Mouse (Mus musculus): ENCODE results near the gene Gm28539.

The Gm28539 gene

GRCm38 (mm10) chr16:18836468-18837208 lies at the start of gene Gm28539, which contains the start of gene 2510002D24Rik:
Gm28539 (plus strand) TSS chr16:18836584.
2510002D24Rik (plus strand) TSS chr16:18836578.
- in situ Hi-C loops (cut with MboI), result no loop called here

DNA sequence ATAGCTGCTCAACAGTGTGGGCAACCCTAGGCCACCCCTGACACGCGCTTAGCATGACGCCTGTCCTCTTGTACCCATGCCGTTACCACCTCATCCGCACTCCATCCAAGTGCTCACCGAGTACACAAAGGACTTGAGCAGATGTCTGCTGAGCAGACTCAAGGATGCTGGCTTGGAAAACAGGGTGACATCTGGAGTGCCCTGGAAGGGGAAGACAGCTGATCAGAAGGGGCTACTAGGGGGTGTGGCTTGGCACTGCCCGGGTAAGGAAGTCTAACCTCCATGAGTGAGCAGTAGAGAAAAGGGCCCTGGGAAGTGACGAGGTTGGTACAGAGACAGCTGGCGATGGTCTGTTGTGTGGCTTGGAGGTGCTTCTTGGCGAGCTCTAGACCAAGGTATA lies 49.7 kb upstream of the Gm28539 start:
- in situ Hi-C loops (cut with MboI), result no loop called here

GRCm38 (mm10) chr16:18788627-18789406 lies 47.6 kb upstream of the Gm28539 start:
- in situ Hi-C loops (cut with MboI), result no loop called here

- in situ Hi-C loops (cut with MboI), result no loop called here
These were observed 41.0 kb upstream of the Gm28539 start for GRCm38 (mm10) chr16:18795223-18795899.

- in situ Hi-C loops (cut with MboI), result no loop called here
These were observed 39.7 kb upstream of the Gm28539 start for GRCm38 (mm10) chr16:18796645-18797044.

- in situ Hi-C loops (cut with MboI), result no loop called here
These were observed 38.2 kb upstream of the Gm28539 start for GRCm38 (mm10) chr16:18798151-18798550.

GRCm38 (mm10) chr16:18798841-18799240 lies 37.5 kb upstream of the Gm28539 start:
- in situ Hi-C loops (cut with MboI), result no loop called here

DNA sequence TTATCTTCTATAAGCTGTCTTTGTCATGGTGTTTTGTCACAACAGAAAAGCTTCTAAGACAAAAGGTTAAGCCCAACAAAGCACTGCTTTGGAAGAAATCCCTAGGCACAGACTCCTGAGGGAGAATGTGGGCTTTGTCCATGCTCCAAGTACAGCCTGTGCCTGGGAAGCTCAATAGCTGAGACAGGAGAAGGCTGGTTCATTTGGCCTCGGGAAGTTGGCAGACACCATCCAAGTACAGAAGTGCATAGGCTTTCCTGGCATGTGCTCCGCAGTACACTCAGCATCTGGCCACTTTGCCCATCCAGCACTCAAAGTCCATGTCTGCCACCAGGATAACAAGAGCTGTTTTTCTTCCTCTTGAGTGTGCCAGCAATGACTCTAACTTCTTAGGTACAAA lies 30.6 kb upstream of the Gm28539 start:
- in situ Hi-C loops (cut with MboI), result no loop called here

DNA sequence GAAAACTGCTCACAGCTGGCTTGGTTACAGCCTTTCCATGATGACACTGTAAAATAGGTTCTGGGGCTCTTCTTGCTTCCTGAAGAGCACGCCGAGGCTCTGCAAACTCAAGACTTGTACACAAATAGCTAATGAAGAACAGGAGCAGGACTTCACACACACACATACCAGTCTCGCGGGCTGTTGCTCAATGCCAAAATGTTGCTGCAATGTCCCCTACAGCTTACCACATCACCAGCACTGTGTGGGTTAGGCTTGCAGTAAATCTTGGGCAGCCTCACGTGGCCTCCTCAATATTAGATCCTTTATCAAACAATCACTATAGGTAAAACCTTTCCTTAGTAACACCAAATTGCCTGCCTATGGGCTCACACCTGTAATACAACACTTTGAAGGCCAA lies 27.4 kb upstream of the Gm28539 start:
- in situ Hi-C loops (cut with MboI), result no loop called here

DNA sequence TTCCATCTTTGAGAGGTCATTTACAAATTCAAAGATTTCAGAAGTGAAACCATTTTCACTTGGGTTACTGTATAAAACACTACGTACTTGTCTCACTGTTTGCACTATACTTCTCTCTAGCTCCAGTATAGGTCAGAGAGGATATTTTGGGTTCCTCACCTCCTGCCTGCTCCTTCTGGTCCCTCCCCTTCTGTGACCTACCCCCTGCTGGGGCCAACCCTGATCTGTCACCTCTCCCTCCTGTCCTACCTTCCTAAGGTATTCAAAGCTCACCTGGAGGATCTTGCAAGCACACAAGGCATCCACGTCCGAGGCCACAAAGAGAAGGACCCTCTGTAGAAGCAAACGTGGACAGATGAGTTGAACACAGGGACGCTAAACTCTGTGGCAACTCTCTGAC lies 25.4 kb upstream of the Gm28539 start:
- in situ Hi-C loops (cut with MboI), result no loop called here

GRCm38 (mm10) chr16:18811468-18812384 lies 24.7 kb upstream of the Gm28539 start, which contains the start of the genes Ufd1 and Cdc45:
Ufd1 (plus strand) TSS chr16:18811779.
Cdc45 (minus strand) TSS chr16:18811987.
- in situ Hi-C loops (cut with MboI), result no loop called here

DNA sequence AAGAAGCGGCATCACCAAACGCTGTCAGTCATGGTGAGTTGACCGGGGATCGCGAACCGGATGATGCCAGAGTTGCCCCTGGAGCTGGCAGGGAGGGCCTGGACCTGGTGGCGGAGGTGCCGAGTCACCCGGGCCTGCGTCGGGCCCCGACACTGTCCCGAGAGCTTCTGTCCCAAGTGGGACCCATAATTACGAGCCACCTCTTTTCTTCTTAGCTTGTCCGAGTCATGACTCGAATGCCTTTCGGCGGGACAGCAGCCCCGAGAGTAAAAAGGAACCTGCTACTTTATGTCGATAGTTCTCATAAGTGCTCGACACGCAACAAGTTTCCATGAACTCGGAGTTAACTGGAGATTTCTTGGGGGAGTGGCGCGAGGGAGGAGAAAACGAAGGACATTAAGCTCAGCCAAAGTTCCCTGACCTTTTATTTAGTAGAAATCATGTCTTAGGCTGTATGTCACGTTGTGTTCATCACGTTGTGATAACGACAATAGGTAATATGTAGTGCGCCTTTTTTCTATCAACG lies 23.9 kb upstream of the Gm28539 start:
- in situ Hi-C loops (cut with MboI), result no loop called here

DNA sequence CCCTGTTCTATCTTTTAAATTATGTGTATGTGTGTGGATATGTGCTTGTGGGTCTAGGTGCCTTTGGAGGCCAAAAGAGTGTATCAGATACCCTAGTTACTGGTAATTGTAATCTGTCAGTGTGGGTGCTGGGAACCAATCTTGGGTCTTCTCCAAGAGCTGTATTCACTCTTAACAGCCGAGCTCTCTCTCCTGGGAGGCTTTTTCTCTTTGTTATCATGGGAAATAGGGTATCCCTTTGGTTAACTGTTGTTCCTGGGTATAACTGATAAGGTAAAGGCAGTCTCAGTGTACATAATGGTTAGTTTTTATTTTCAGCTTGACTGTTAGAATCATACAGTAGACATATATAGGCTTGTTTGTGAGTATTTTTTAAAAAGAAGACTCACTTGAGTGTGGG lies 14.0 kb upstream of the Gm28539 start:
- in situ Hi-C loops (cut with MboI), result no loop called here

GRCm38 (mm10) chr16:18822925-18823324 lies 13.5 kb upstream of the Gm28539 start:
- in situ Hi-C loops (cut with MboI), result no loop called here

GRCm38 (mm10) chr16:18828630-18829029 lies 7.8 kb upstream of the Gm28539 start:
- in situ Hi-C loops (cut with MboI), result no loop called here

DNA sequence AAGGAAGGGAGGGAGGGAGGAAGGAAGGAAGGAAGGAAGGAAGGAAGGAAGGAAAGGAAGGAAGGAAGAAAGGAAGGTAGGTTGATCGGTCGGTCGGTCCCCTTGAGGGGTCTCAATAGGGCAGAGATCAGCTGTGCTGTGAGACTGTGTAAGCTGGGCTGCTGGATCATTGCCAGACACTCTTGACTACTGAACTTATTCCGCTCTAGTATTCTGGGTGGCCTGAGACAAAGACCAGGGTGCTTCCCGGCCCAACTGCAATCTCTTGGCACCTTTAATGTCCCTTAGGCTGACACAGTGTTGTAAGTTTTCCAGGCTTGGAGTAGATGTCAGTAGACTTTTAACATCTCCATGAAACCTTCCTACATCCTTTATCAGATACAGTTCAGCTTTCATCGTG lies 7.3 kb upstream of the Gm28539 start:
- in situ Hi-C loops (cut with MboI), result no loop called here

- in situ Hi-C loops (cut with MboI), result no loop called here
These were observed 2.9 kb upstream of the Gm28539 start for GRCm38 (mm10) chr16:18833486-18833885.

- in situ Hi-C loops (cut with MboI), result no loop called here
These were observed 314 bp upstream of the Gm28539 start for GRCm38 (mm10) chr16:18836073-18836467.

DNA sequence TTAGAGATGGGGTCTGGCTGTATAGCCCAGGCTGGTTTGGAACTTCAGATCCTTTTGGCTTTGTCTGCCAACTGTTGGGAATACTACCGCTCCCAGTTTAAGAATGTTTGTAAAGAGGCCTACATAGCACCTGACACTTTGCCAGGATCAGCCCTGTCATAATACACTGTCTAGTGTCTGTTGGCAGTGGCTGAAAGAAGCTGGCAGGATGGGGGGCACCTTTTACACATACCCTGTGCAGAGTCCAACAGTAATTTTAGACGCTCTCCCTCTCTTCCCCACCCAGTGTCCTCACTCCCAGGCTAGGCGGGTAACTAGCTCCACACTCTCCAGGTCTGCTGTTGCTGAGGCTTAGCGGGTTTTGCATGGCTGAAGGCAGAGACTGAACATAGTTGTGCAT lies 2.0 kb downstream of the Gm28539 start:
- in situ Hi-C loops (cut with MboI), result no loop called here

- in situ Hi-C loops (cut with MboI), result no loop called here
These were observed 10.0 kb downstream of the Gm28539 start for GRCm38 (mm10) chr16:18846301-18846820.

All from mature B cell (primary cell).